Mouse (Mus musculus) forebrain, postnatal 0 days (tissue): Measurements from ENCODE around the gene Vmn1r217. TPM values are rescaled to one million over a fixed set of nuclear protein-coding genes. Genes with fewer than 3 reads are reported as not detected.
A peak's percentile ranks its signal among the peaks of the same experiment; 100 is the strongest.

Experiments used
- ATAC-seq: fragments of 200-750 bp; cut with Nextera tagmentation; 2 replicates; pipeline ENCODE4 v1.8.0; 2017; ENCODE audit warnings: mild to moderate bottlenecking, moderate library complexity
- DNase-seq: peaks from one replicate; pipeline ENCODE4 v3.0.0-alpha.2; 2015
- H3K27ac ChIP-seq: fragments of 300-500 bp; sonication (generic); 2 replicates; pipeline ENCODE4 v1.5.1; 2014; ENCODE audit warnings: low read depth, mild to moderate bottlenecking, antibody characterized with exemption, low read length, moderate library complexity, mixed read lengths
- H3K27me3 ChIP-seq: fragments of 300-500 bp; sonication (generic); 2 replicates; pipeline ENCODE4 v1.6.1; 2014; ENCODE audit warnings: mild to moderate bottlenecking, low read length, mixed read lengths; ENCODE audit not compliant: insufficient read depth
- H3K36me3 ChIP-seq: fragments of 300-500 bp; sonication (generic); 2 replicates; pipeline ENCODE4 v1.6.1; 2014; ENCODE audit warnings: mild to moderate bottlenecking, moderate library complexity; ENCODE audit not compliant: insufficient read depth
- H3K4me1 ChIP-seq: fragments of 300-500 bp; sonication (generic); 2 replicates; pipeline ENCODE4 v1.6.1; 2014; ENCODE audit warnings: antibody characterized with exemption; ENCODE audit not compliant: insufficient read depth
- H3K4me2 ChIP-seq: fragments of 300-500 bp; sonication (generic); 2 replicates; pipeline ENCODE4 v1.6.1; 2014; ENCODE audit warnings: low read depth, mild to moderate bottlenecking, moderate library complexity
- H3K4me3 ChIP-seq: fragments of 300-500 bp; sonication (generic); 2 replicates; pipeline ENCODE4 v1.5.1; 2014; ENCODE audit warnings: low read depth, low read length, mixed read lengths
- H3K9ac ChIP-seq: fragments of 300-500 bp; sonication (generic); 2 replicates; pipeline ENCODE4 v1.6.1; 2014; ENCODE audit warnings: mild to moderate bottlenecking
- H3K9me3 ChIP-seq: fragments of 300-500 bp; sonication (generic); 2 replicates; pipeline ENCODE4 v1.6.1; 2016; ENCODE audit warnings: low read length
- CTCF ChIP-seq: sonication (generic); IDR thresholded peaks from 2 replicates; pipeline ENCODE4 v1.5.1; 2016; ENCODE audit warnings: antibody characterized with exemption, control low read depth, low read depth
- WGBS: fragments of 180-500 bp; shearing (Covaris S2); extraction: QIAGEN DNeasy Blood & Tissue Kit; methylation state at CpG from one replicate; pipeline ENCODE4 v1.1.7; 2014; 5-methylcytosine and 5-hydroxymethylcytosine counted together
- polyA plus RNA-seq: library from polyadenylated mRNA; unstranded; fragments of >200 nt; fragmentation: Nextera tagmentation; extraction: Ambion mirVana; gene quantifications from 2 replicates; pipeline ENCODE4 v1.2.1, GENCODE M21; 2015
- total RNA-seq: library from RNA; depleted of rRNA; stranded (reverse); fragments of >200 nt; gene quantifications from 2 replicates; pipeline ENCODE4 v1.2.3, GENCODE M21; 2014; rRNA removed

The Vmn1r217 gene
- total and polyA plus RNA-seq, 2 experiments from 2014 or later, result not detected

DNA sequence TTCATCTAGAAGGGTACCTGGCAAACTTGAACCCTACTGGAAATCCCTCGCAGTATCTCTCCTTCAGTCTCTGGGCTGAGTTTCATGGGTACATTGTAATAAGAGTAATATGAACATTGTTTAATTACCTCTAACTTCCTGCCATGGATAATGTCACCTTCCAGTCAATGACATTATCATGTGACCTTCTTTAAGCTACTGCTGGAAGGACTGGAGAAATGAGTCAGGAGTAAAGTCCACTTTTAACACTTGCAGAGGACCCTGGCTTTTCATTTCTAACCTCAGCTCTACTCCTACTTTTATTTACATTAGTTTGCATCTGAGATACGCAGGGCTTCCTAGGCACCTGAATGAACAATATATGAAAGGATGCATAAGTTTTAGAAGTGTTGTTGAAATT is 2.6 kb upstream of the Vmn1r217 start:
- H3K4me3 ChIP-seq, result no peak overlapping the region
- no peaks in the 10 kb centered on the region for H3K27me3 ChIP-seq
- H3K9me3 ChIP-seq, result no peaks in the 10 kb centered on the region
- H3K36me3 ChIP-seq, result no peaks in the 10 kb centered on the region
- DNase-seq (no peak), ATAC-seq (no peak)
- H3K4me1 ChIP-seq, result no peaks in the 10 kb centered on the region
- no peak for TF ChIP-seq CTCF
- no peak overlapping the region for H3K9ac ChIP-seq
- 93% methylated on average over 2 of the region's 2 CpGs for WGBS
- no peak overlapping the region for H3K27ac ChIP-seq
- H3K4me2 ChIP-seq, result no peak overlapping the region

DNA sequence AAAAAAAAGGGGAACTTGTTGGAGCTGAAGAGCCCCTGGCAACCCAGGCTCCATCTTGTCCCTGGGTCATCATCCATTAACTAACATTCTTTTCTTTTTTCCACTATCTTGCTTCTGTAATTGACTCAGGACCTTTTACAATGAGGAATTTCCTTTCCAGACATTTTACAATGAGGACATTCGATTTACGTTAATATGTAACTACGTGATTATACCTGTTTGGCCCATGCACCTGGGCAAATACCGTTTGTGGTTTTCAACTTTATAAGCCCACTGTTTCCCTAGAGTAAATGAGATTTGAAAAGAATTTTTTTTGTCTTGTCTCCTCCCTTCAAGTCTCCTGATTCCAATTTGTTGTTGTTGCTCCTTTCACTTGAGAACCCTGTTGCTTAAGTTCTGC is 23.6 kb downstream of the Vmn1r217 start:
- Histone ChIP-seq H3K9ac (no peak overlapping the region), H3K4me1 (no peaks in the 10 kb centered on the region), H3K4me2 (no peak overlapping the region), H3K9me3 (no peaks in the 10 kb centered on the region), H3K4me3 (no peak overlapping the region), H3K27me3 (no peaks in the 10 kb centered on the region), H3K27ac (no peak overlapping the region), H3K36me3 (no peaks in the 10 kb centered on the region)
- no peak for TF ChIP-seq CTCF
- no peak for DNase-seq
- ATAC-seq, result no peak
- 96% methylated on average over 4 of the region's 4 CpGs for WGBS

DNA sequence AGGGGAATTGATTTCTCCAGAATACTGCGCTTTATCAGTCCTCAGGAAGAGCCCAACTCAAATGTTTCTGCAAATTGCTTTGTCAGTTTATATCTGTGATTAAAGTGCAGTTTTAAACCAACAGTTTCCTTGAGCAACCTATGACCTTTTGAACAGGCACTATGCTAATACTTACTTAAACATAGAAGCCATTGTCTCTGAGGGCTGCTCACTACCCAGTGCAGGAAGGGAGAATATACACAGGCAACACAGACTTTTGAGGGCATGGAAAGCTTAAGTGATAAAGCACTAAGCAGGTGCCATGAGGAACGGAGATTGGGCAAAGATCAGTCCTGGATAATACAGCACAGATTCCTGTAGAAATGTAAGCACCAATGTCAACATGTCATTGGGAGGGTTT is 48.7 kb downstream of the Vmn1r217 start:
- no peak overlapping the region for H3K4me2 ChIP-seq
- H3K4me3 ChIP-seq, result no peak overlapping the region
- H3K4me1 ChIP-seq, result no peaks in the 10 kb centered on the region
- H3K27me3 ChIP-seq, result no peaks in the 10 kb centered on the region
- no peak overlapping the region for H3K27ac ChIP-seq
- ATAC-seq (no peak), DNase-seq (no peak)
- H3K9me3 ChIP-seq, result no peaks in the 10 kb centered on the region
- no peaks in the 10 kb centered on the region for H3K36me3 ChIP-seq
- TF ChIP-seq CTCF, result no peak
- no peak overlapping the region for H3K9ac ChIP-seq
- 96% methylated on average over 2 of the region's 2 CpGs for WGBS

DNA sequence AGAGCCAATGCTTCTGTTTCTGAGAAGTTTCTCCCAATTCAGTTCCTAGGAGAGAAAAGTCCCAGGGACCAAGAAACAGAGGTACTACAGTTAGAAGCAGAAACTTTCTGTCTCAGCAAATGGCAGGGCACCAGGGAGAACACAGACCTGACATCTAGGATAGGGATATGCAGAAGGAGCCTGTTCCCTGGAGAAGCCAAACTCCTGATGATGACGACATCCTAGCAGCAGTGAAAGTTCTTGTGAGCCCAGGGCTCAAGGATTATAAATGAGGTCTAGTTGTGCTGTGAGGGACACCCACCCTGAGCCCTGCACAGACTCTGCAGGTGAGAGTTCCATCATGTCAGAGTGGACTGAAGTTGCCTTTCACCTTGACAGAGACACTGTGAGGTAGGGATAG is 50.3 kb downstream of the Vmn1r217 start, which contains the start of gene Vmn1r215:
Vmn1r215 (plus strand) TSS at position 301 of the 400 bp plus-strand sequence.
- H3K9me3 ChIP-seq, result no peaks in the 10 kb centered on the region
- DNase-seq (no peak), ATAC-seq (no peak)
- H3K4me2 ChIP-seq, result no peak within 1 kb of the TSS
- H3K36me3 ChIP-seq, result no peaks in the 10 kb centered on the region
- H3K27ac ChIP-seq, result no peak within 1 kb of the TSS
- no peak within 1 kb of the TSS for H3K9ac ChIP-seq
- WGBS, result 88% methylated on average over 1 of the region's 1 CpGs
- H3K4me3 ChIP-seq, result no peak within 1 kb of the TSS
- no peaks in the 10 kb centered on the region for H3K4me1 ChIP-seq
- no peak for TF ChIP-seq CTCF
- H3K27me3 ChIP-seq, result no peaks in the 10 kb centered on the region

DNA sequence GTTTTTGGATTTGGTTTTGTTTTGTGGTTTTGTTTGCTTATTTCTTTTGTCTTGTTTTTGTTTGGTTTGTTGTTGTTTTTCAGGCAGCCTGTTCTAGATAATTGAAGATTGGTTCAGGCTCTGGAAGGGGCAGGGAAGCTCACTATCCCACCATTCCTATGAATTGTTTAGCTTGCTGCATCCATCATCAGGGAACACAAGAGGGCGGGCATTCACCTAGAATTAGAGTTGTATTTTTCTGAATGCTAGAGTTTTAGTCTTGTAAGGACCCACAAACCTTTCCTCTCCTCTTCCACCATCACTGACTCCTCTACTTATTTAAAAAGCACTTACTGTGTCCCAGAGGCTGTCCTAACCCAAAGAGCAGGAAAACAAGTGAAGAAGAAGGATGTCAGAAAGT is 60.2 kb downstream of the Vmn1r217 start:
- H3K27me3 ChIP-seq, result no peaks in the 10 kb centered on the region
- TF ChIP-seq CTCF, result peak; percentile 11; the same call in 1 of the 2 replicates
- DNase-seq (no peak), ATAC-seq (no peak)
- H3K4me3 ChIP-seq, result no peak overlapping the region
- H3K36me3 ChIP-seq, result no peaks in the 10 kb centered on the region
- no peaks in the 10 kb centered on the region for H3K9me3 ChIP-seq
- no peak overlapping the region for H3K27ac ChIP-seq
- WGBS, result 58% methylated on average over 1 of the region's 1 CpGs
- H3K9ac ChIP-seq, result no peak overlapping the region
- H3K4me1 ChIP-seq, result no peaks in the 10 kb centered on the region
- H3K4me2 ChIP-seq, result no peak overlapping the region

Other genes with a start within 250 kb of the Vmn1r217 start
- not detected in 2 replicates for gene Vmn1r212, start 234.0 kb downstream of the Vmn1r217 start, total RNA-seq
- gene Vmn1r212, start 234.0 kb downstream of the Vmn1r217 start, polyA plus RNA-seq, result not detected in 2 replicates
- gene Vmn1r213, start 110.6 kb downstream of the Vmn1r217 start, total RNA-seq, result not detected in 2 replicates
- gene Vmn1r213, start 110.6 kb downstream of the Vmn1r217 start, polyA plus RNA-seq, result not detected in 2 replicates
- not detected in 2 replicates for gene Vmn1r214, start 87.8 kb downstream of the Vmn1r217 start, total RNA-seq
- not detected in 2 replicates for gene Vmn1r214, start 87.8 kb downstream of the Vmn1r217 start, polyA plus RNA-seq
- gene Vmn1r215, start 50.2 kb downstream of the Vmn1r217 start, total RNA-seq, result not detected in 2 replicates
- gene Vmn1r215, start 50.2 kb downstream of the Vmn1r217 start, polyA plus RNA-seq, result not detected in 2 replicates
- gene Vmn1r218, start 14.9 kb upstream of the Vmn1r217 start, total RNA-seq, result not detected in 2 replicates
- gene Vmn1r218, start 14.9 kb upstream of the Vmn1r217 start, polyA plus RNA-seq, result not detected in 2 replicates
- gene Vmn1r219, start 41.1 kb upstream of the Vmn1r217 start, total RNA-seq, result not detected in 2 replicates
- not detected in 2 replicates for gene Vmn1r219, start 41.1 kb upstream of the Vmn1r217 start, polyA plus RNA-seq
- gene Vmn1r220, start 69.7 kb upstream of the Vmn1r217 start, total RNA-seq, result not detected in 2 replicates
- gene Vmn1r220, start 69.7 kb upstream of the Vmn1r217 start, polyA plus RNA-seq, result not detected in 2 replicates
- gene Vmn1r221, start 95.9 kb upstream of the Vmn1r217 start, total RNA-seq, result not detected in 2 replicates
- gene Vmn1r221, start 95.9 kb upstream of the Vmn1r217 start, polyA plus RNA-seq, result not detected in 2 replicates
- not detected in 2 replicates for gene Vmn1r222, start 117.7 kb upstream of the Vmn1r217 start, total RNA-seq
- gene Vmn1r222, start 117.7 kb upstream of the Vmn1r217 start, polyA plus RNA-seq, result not detected in 2 replicates
- not detected in 2 replicates for gene Vmn1r223, start 128.9 kb upstream of the Vmn1r217 start, total RNA-seq
- gene Vmn1r223, start 128.9 kb upstream of the Vmn1r217 start, polyA plus RNA-seq, result not detected in 2 replicates